Mouse (Mus musculus) embryonic fibroblast, embryonic 13.5 days (primary cell): ENCODE measurements around the gene Ppp1r27. TPM values are rescaled to one million over a fixed set of nuclear protein-coding genes. Genes with fewer than 3 reads are reported as not detected.

Experiments used
- H3K27ac ChIP-seq: 2 replicates; pipeline ENCODE4 v1.5.1; 2012; ENCODE audit warnings: low read length, control low read depth, inconsistent platforms; ENCODE audit not compliant: insufficient read depth
- H3K4me1 ChIP-seq: 2 replicates; pipeline ENCODE4 v1.6.1; 2011; ENCODE audit warnings: low read length; ENCODE audit not compliant: control insufficient read depth, insufficient read depth
- H3K4me3 ChIP-seq: 2 replicates; pipeline ENCODE4 v1.5.1; 2011; ENCODE audit warnings: mild to moderate bottlenecking, control low read depth, low read length; ENCODE audit not compliant: insufficient read depth
- CTCF ChIP-seq: IDR thresholded peaks from 2 replicates; pipeline ENCODE4 v1.5.1; 2011; ENCODE audit warnings: mild to moderate bottlenecking, control low read depth, low read length, moderate library complexity, borderline replicate concordance; ENCODE audit not compliant: insufficient read depth
- POLR2A ChIP-seq: IDR thresholded peaks from 2 replicates; pipeline ENCODE4 v1.6.1; 2011; ENCODE audit warnings: low read depth, mild to moderate bottlenecking, control low read depth, low read length, moderate library complexity
- polyA plus RNA-seq: library from polyadenylated mRNA; stranded (reverse); fragments of >200 nt; gene quantifications from 2 replicates; pipeline ENCODE4 v1.2.4, GENCODE M21; 2011; ENCODE audit warnings: low read depth; ENCODE audit not compliant: missing spikeins, insufficient read length

The Ppp1r27 gene
- polyA plus RNA-seq, 1 experiment, result not detected

DNA sequence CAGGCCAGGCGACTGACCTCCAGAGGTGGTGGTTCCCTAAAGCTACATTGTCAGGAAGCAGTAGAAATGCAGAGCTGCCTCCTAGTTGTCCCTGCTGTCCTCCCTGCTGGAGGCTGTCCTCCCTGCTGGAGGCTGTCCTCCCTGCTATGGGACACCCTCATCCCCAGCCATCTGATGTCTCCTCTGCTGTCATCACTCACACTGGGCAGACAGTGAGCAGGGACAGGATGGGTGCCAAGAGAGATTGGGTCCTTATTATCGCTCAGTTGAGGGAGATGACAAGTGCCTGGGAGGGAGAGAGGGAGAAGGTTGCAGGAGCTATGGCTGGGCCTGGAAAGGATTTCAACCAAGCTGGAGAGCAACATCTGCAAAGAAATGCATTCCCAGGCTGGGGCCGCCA, 15.8 kb downstream of the Ppp1r27 start:
- H3K4me1 ChIP-seq, result no peaks in the 10 kb centered on the region
- H3K4me3 ChIP-seq, result no peak overlapping the region
- no peak for TF ChIP-seq CTCF
- TF ChIP-seq POLR2A, result no peak
- H3K27ac ChIP-seq, result no peak overlapping the region

DNA sequence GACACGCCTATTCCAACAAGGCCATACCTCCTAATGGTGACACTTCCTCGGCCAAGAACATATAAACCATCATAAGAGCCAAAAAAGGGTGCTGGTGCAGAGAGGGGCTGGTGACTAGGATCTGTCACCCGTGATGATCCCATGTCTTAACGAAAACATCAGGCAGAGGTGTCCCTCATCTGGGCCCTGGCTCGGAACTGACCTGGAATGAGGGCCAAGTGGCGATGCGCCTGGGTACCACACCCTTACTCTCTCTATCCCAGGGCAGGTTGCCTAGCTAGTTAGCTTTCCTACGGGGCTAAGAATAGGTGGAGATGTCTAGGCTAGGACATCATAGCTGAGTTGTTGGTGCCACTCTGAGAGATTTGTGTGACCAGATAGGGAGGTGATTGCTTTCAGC, 16.8 kb downstream of the Ppp1r27 start:
- TF ChIP-seq POLR2A (no peak), CTCF (no peak)
- no peak overlapping the region for H3K4me3 ChIP-seq
- no peaks in the 10 kb centered on the region for H3K4me1 ChIP-seq
- H3K27ac ChIP-seq, result no peak overlapping the region

DNA sequence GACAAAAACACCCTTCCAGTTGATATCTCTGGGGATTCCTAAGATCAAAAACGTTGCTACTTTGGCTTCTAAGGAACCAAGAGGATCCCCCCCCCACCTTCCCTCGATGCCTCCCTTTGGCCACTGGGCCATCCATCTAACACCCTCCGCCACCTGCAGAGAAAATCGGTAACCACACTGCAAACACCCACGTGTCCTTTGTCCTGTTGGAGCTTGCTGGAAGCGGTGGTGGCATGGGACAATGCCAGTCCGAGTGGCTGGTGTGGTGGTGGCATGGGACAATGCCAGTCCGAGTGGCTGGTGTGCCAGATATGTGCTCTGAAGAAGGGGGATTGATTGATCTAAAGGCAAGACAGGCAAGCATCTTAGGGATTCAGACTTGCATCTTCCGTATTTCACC, 19.3 kb downstream of the Ppp1r27 start:
- TF ChIP-seq POLR2A (no peak), CTCF (no peak)
- H3K4me1 ChIP-seq, result no peaks in the 10 kb centered on the region
- no peak overlapping the region for H3K4me3 ChIP-seq
- H3K27ac ChIP-seq, result no peak overlapping the region

DNA sequence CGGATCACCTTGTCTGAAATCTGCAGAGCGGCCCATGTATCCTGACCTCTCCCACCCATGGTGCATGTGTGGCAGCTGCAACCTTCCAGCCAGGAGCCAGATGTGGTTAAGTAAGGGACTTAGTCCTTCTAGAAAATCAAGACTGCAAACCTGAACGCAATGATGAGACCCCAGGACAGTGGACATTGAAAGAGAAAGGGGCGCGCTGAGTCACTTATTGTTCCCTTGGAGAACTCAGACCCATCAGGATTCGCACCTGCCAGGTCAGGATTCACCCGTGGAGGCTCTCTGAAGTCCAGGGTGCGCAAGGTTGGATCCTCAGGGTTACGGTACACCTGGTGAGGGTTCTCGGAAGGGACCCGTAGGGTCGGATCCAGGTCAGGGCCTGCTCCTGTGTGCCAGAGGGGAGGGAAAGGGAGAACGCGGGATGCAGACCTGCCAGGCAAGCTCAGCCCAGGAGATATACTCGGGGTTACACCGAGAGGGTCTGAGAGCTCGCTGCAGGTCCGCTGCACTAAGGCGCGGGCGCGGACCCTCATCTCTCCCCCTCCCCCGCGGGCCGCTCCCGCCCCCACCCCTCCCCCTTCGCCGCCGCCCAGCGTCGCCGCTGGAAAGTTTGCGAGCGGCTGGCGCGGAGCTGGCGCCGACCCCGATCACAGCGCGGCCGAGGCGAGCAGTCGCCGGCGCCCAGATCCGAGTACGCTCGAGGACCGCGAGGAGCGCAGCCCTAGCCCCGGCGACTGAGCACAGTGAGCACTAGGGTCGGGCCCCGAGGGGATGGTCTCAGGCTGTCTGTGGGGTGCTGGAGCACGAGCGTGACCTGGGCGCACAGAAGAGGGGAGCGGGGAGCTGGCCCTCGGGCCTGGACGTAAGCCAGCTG, 20.6 kb downstream of the Ppp1r27 start, which contains the start of gene Gcgr:
Gene Gcgr (plus strand): TSS at position 615 of the 880 bp plus-strand sequence.
- Histone ChIP-seq H3K27ac (no peak within 1 kb of the TSS), H3K4me3 (no peak within 1 kb of the TSS), H3K4me1 (no peaks in the 10 kb centered on the region)
- TF ChIP-seq POLR2A (no peak), CTCF (no peak)

DNA sequence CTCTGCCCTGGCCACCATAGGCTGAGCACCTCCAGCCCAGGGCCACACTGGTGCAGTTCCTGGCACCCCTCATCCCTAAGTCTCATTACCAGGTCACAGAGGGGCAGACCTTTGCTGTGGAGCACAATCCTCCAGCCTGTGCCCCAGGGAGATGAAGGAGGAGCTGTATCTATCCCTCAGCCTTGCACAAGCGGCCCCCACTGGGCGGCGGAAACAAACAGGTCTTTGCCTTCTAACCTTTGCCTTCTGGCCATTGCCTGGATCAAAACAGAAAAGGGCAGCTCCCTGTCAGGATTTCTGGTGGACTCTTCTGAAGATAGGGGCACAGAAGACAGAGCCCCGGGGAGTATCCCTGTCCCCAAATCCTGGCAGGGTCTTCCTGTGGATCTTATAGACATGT, 22.0 kb downstream of the Ppp1r27 start:
- Histone ChIP-seq H3K27ac (no peak overlapping the region), H3K4me3 (no peak overlapping the region), H3K4me1 (no peaks in the 10 kb centered on the region)
- TF ChIP-seq POLR2A (no peak), CTCF (no peak)

DNA sequence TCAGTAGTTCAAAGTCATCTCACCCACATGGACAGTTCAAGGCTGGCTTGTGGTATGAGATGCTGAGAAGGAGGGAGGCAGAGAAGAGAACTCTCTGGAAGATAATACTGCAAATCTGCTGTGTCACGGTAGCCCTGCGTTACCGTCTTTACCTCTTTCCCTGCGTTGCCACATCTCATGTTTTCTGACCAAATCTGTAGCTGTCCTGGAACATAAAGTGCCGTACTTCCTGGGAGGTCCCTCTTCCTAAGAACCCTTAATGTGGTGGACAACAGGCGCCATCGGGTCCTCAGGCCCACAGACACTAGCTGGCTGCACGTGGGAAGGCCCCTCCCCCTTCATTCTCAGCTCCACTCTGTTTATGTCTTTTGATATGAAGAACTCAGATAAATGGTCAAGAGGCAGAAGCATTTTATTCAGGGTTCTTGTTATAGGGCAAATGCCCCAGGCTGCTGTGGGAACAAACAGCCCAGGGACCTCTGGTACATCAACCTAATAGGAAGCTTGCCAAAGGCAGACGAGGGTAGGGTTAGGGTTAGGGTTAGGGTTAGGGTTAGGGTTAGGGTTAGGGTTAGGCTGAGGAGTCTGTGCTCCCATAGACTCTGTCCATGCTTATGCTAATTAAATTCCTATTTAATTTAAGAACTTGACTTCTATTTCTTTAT, 23.1 kb downstream of the Ppp1r27 start:
- H3K4me3 ChIP-seq, result no peak overlapping the region
- TF ChIP-seq CTCF, result no peak
- no peak for TF ChIP-seq POLR2A
- H3K4me1 ChIP-seq, result no peaks in the 10 kb centered on the region
- no peak overlapping the region for H3K27ac ChIP-seq

DNA sequence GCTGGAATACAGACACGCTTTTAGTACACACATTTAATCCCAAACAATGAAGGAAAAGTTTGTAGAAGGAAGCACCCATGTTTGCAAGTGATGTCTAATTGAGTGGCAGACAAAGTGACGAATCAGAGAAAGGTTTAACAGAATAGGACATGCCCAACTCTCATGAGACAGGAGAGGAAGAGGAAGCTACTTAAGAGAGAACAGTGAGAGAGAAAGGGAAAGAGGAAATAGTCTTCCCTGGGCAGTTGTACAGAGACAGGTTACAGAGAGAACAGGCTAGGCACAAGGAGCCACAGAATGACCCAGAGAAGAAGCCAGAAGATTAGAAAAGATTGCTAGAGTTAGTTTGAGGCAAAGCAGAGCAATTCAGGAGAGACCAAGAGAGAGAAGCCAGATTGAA, 25.0 kb downstream of the Ppp1r27 start:
- H3K4me1 ChIP-seq, result no peaks in the 10 kb centered on the region
- no peak for TF ChIP-seq CTCF
- no peak for TF ChIP-seq POLR2A
- no peak overlapping the region for H3K27ac ChIP-seq
- H3K4me3 ChIP-seq, result no peak overlapping the region

DNA sequence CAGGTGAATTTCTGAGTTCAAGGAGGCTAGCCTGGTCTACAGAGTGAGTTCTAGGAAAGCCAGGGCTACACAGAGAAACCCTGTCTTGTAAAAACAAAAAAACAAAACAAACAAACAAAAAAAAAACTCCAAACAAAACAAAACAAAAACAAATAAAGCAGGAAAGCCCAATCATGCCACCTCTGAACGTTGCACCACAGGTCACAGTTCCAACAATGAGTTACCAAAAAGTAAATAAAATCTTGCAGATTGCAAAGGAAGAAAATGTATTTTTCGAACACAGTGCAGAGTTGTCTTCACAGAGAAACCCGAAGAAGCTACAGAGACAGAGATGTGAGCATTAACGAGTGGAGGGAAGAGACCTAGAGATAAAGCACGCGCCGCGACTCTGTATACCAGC, 28.4 kb downstream of the Ppp1r27 start:
- TF ChIP-seq POLR2A (no peak), CTCF (no peak)
- H3K27ac ChIP-seq, result no peak overlapping the region
- H3K4me3 ChIP-seq, result no peak overlapping the region
- peaks cover 3% of the 10 kb centered on the region; the same call in 1 of the 2 replicates for H3K4me1 ChIP-seq

DNA sequence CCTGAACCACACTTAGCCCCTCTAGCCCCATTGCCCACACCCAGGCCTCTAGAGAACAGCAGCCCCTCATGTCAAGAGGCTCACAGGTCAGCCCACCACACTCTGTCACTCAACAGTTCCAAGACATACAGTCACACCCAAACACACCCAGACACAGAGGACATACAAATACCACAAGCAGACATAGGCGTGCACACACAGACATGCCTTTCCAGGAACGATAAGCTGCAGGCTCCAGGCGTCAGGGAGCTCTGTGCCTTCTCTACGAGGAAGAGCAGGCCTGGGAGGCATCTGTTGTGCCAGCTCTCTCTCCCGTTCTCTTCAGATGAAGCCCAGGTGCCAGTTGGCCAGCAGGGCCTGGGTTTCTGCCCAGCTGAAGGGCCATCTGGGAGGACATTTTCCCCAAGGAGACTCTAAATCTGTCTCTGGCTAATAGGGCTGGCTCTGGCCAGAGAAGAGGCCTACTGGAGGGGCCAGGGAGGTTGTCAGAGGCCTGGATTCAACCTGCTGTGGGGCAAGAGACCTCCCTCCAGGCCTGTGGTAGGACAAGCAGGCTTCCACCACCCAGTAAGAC, 29.9 kb downstream of the Ppp1r27 start:
- peaks cover 3% of the 10 kb centered on the region; the same call in 1 of the 2 replicates for H3K4me1 ChIP-seq
- no peak for TF ChIP-seq POLR2A
- TF ChIP-seq CTCF, result no peak
- H3K4me3 ChIP-seq, result no peak overlapping the region
- no peak overlapping the region for H3K27ac ChIP-seq
